Mouse (Mus musculus) erythroblast, embryonic 14.5 days (primary cell): Measurements from ENCODE around the gene Tlcd2. TPM values are rescaled to one million over a fixed set of nuclear protein-coding genes. Genes with fewer than 3 reads are reported as not detected.
A peak's percentile ranks its signal among the peaks of the same experiment; 100 is the strongest.
"Not testable (repeated sequence)": the region's sequence is repeated elsewhere in the genome, so short reads cannot be mapped to it uniquely, and the experiment has no call there.

Experiments
- H3K27me3 ChIP-seq: 2 replicates; pipeline ENCODE4 v1.6.1; 2012; ENCODE audit warnings: inconsistent platforms; ENCODE audit not compliant: control insufficient read depth
- H3K36me3 ChIP-seq: 2 replicates; pipeline ENCODE4 v1.6.1; 2012; ENCODE audit warnings: mild to moderate bottlenecking, inconsistent platforms; ENCODE audit not compliant: control insufficient read depth
- H3K4me1 ChIP-seq: 2 replicates; pipeline ENCODE4 v1.6.1; 2012; ENCODE audit warnings: inconsistent platforms; ENCODE audit not compliant: control insufficient read depth
- H3K4me3 ChIP-seq: replicated peaks from 2 replicates; pipeline ENCODE3; 2012; ENCODE audit warnings: moderate library complexity, mild to moderate bottlenecking, inconsistent platforms
- H3K9me3 ChIP-seq: 2 replicates; pipeline ENCODE4 v1.6.1; 2012; ENCODE audit warnings: low read length, inconsistent platforms, mixed read lengths; ENCODE audit not compliant: control insufficient read depth
- GATA1 ChIP-seq: IDR thresholded peaks from 2 replicates; pipeline ENCODE4 v1.6.1; 2012; ENCODE audit warnings: low read length, inconsistent platforms, mixed read lengths
- TAL1 ChIP-seq: IDR thresholded peaks from 3 replicates; pipeline ENCODE4 v1.6.1; 2012; ENCODE audit warnings: low read length, inconsistent platforms, mixed read lengths
- polyA plus RNA-seq: library from polyadenylated mRNA; stranded (reverse); fragments of >175 nt; gene quantifications from 2 replicates; pipeline ENCODE4 v1.2.3, GENCODE M21; 2012

The Tlcd2 gene
- polyA plus RNA-seq, 1 experiment, result 0.15 TPM

DNA sequence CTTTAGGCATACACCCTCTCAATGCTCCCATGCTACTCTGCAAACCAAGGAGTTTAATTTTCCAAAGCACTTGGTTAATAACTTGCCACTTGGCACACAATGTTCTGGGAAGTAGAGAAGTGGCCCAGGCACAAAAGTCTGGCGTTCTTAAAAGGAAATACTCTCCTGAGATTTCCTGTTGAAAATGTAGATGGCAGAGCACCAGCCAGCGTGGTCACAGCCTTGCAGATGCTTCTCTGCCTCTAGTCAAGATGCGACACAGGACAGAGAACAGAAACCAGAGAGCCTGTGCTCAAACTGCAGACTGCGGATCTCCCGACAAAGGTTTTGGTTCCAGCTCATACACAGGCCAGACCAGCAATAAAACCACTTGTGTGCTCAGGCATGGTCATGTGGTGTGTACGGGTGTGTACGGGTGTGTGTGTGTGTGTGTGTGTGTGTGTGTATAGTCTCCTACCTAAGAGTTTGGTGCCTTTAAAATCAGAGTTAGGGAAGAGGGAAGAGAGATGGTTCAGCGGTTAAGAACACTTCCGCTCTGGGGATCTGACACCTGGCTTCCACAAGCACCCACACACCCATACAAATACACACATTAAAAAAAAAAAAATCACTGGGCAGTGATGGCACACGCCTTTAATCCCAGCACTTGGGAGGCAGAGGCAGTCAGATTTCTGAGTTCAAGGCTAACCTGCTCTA lies 6.3 kb upstream of the Tlcd2 start:
- Histone ChIP-seq H3K4me3 (peak overlapping the region; percentile 70), H3K9me3 (peaks cover 32% of the 10 kb centered on the region), H3K36me3 (peaks cover 43% of the 10 kb centered on the region), H3K4me1 (peaks cover 93% of the 10 kb centered on the region), H3K27me3 (no peaks in the 10 kb centered on the region)
- no peak for TF ChIP-seq GATA1
- no peak for TF ChIP-seq TAL1

DNA sequence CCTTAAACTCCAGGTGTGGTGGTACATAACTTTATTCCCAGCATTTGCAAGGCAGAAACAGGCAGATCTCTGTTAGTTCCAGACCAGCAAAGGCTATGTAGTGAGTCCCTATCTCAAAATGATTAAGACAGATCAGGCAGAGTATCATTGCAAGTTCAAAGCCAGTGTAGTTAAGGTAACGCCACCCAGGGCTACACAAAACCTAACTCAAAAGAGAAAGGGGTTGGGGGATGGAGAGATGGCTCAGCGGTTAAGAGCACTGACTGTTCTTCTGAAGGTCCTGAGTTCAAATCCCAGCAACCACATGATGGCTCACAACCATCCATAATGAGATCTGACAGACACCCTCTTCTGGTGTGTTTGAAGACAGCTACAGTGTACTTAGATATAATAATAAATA lies 5.5 kb upstream of the Tlcd2 start:
- Histone ChIP-seq H3K9me3 (peaks cover 30% of the 10 kb centered on the region), H3K4me1 (peaks cover 93% of the 10 kb centered on the region), H3K36me3 (peaks cover 35% of the 10 kb centered on the region)
- not testable (repeated sequence) for H3K4me3 ChIP-seq, H3K27me3 ChIP-seq

DNA sequence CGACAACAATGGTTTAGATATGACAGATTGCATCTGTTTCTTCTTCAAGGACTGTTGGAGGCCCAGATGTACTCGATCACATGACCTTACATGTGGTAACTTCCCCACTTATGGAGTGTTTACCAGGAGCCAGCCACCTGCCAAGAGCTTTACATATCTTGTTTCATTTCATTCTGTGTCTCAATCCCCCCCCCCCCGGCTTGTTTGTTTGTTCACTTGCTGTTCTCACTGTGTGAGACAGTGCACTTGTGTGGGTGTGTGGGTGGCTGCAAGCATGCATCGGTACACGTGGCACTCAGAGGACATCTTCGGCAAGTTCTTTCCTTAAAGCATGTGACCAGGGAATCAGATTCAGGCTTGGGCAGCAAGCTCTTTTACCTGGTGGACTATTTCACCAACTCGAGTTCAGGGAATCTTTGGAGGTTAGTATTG lies 5.1 kb upstream of the Tlcd2 start:
- TF ChIP-seq GATA1 (no peak), TAL1 (no peak)
- peaks cover 90% of the 10 kb centered on the region for H3K4me1 ChIP-seq
- H3K9me3 ChIP-seq, result peaks cover 25% of the 10 kb centered on the region
- H3K36me3 ChIP-seq, result peaks cover 30% of the 10 kb centered on the region
- H3K27me3 ChIP-seq, result no peaks in the 10 kb centered on the region
- no peak overlapping the region for H3K4me3 ChIP-seq

DNA sequence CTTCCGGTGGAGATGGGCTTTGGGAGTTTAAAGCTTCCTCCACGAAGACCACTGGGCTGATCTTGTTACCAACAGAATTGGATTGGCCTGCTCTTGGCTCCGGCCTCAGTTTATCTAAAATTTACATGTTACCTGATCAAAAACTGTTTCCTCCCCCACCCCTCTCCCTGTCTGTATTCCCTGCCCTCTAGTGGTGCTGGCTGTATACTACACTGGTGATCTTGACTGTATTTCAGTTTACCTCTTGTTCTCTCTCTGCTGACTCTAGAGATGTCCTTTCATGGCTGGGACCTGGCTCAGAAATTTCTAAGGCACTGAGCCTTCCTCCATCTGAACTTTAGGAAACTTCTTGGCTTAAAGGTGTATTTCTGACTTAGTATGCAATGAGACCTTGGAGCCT lies 3.3 kb upstream of the Tlcd2 start:
- Histone ChIP-seq H3K4me1 (peaks cover 87% of the 10 kb centered on the region), H3K36me3 (peaks cover 20% of the 10 kb centered on the region), H3K27me3 (no peaks in the 10 kb centered on the region), H3K9me3 (peaks cover 8% of the 10 kb centered on the region), H3K4me3 (peak overlapping the region; percentile 10)
- TF ChIP-seq GATA1, result no peak
- no peak for TF ChIP-seq TAL1

DNA sequence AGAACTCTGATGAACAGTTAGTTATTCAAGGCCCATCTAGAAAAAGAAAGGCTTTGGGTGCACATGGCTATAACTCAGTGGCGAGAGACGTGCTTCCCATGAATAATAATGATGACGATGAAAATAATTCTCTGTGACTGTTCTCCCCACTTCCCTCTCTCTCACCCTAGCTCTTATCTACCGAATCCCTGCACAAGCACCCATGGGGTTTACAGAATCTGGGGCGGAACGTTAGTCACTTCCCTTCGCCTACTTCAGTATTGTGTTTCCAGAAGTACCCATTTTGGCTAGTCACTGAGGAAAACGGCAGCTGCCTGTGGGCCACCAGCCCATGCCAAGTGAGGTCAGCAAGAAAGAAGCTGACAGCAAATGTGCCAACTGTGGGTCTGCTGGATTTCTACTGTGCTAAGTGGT lies 2.9 kb upstream of the Tlcd2 start:
- Histone ChIP-seq H3K9me3 (peaks cover 3% of the 10 kb centered on the region), H3K4me1 (peaks cover 87% of the 10 kb centered on the region), H3K36me3 (peaks cover 20% of the 10 kb centered on the region), H3K4me3 (no peak overlapping the region), H3K27me3 (no peaks in the 10 kb centered on the region)
- TF ChIP-seq GATA1 (no peak), TAL1 (no peak)

DNA sequence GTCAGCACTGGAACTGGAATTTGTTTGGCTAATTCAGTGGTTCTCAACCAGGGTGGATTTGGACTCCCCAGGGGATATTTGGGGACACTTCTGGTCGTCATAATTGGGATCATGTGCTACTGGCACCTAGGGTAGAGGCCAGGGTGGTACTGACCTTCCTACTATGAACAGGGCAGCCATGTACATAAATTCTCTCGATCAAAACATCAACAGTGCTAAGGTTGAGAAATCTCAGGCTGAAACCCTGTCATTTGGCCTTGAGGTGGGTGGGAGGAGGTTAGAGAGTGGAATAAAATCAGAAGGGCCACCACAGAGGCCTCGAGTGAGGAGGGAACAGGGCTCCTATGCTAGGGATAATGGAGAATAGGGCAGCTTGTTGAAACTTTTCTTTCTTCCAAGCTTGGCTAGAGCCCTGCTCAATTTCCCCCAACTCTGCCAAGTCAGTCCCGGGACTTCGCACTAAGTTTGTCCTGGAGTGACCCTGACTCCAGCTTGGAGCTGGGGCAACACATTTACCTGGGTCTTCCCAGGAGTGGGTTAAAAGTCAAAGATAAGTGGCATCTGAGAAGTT lies 2.3 kb upstream of the Tlcd2 start:
- H3K4me1 ChIP-seq, result peaks cover 87% of the 10 kb centered on the region
- H3K9me3 ChIP-seq, result no peaks in the 10 kb centered on the region
- H3K36me3 ChIP-seq, result peaks cover 21% of the 10 kb centered on the region
- TF ChIP-seq GATA1 (no peak), TAL1 (no peak)
- no peaks in the 10 kb centered on the region for H3K27me3 ChIP-seq
- peak overlapping the region; percentile 74 for H3K4me3 ChIP-seq

DNA sequence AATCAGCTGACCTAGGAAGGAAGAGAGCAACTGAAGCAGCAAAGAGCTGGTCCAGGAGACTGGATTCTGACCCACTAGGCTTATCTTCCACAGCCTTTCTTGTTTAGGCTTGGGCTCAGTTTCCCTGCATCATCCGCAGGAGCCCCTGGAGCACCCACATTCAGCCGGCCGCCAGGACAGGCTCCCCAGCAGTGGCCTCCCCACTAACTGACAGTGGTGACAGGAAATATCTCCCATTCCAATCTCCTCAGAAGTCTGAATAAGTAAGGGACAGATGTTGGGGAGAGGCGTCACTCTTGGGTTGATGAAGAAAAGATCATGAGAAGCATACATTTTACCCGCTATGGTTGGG lies 1.8 kb upstream of the Tlcd2 start:
- no peak for TF ChIP-seq GATA1
- no peak for TF ChIP-seq TAL1
- Histone ChIP-seq H3K27me3 (no peaks in the 10 kb centered on the region), H3K4me3 (peak overlapping the region; percentile 74), H3K36me3 (peaks cover 26% of the 10 kb centered on the region), H3K4me1 (peaks cover 87% of the 10 kb centered on the region), H3K9me3 (no peaks in the 10 kb centered on the region)

DNA sequence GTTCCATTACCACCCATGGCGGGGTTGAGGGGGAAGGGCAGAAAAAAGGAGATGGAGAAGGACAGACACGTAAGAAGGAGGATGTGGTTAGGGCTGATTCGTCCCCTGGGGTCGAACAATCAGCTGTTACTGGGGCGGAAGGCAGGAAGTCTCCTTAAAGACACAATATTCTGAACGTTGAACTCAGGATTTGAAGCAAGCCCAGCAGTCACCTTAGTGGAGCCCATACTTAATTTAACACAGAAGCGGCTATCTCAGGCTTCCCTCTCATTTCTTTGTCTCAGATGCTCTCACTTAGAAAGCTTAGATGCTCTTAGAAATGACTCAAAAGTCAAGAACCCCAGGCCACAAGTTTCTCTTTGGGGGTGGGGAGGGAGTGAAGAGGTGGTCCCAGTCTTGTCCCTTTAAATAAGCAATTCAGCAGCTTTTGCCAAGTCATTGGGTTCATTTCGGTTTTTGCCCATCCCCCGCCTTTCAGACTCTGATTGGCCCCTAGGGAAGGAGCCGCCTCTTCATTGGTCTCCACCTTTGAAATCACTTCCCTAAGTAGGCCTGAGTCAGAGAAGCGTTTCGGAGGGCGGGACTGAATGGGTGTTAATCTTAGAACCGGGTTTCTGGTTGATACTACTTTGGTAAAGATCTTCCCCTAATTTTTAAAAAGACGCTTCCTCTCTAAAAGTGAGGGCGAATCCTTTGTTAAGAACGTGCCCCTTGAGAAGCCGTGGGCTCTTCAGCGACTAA lies 1.2 kb upstream of the Tlcd2 start:
- peaks cover 87% of the 10 kb centered on the region for H3K4me1 ChIP-seq
- H3K27me3 ChIP-seq, result no peaks in the 10 kb centered on the region
- H3K4me3 ChIP-seq, result peak overlapping the region; percentile 74
- peaks cover 29% of the 10 kb centered on the region for H3K36me3 ChIP-seq
- TF ChIP-seq GATA1 (no peak), TAL1 (no peak)
- H3K9me3 ChIP-seq, result no peaks in the 10 kb centered on the region; the same call in 1 of the 2 replicates

DNA sequence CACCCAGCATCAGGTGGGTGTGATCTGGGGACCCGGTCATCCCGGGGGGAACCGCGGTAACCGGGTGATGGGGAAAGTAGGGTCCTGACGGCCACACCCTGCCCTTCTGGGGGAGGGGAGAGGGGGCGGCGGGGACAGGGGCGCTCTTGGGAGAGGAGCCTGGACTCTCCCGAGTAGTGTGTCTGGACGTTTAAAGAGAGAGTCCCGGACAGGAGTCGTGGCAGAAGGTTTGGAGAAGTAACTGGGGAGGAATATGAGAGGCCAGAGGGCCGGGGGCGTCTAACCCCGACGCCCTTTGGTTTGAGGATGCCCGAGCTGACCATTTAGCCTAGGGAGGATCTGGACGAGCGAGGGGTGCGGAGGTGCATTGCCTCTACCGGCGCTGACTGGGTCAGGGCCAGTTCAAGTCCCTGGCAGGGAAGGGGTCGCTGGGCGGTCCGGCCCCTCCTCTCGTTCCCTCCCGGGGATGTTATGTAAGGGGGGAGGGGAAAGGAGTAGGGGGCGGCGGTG lies 283 bp downstream of the Tlcd2 start:
- Histone ChIP-seq H3K36me3 (peaks cover 43% of the 10 kb centered on the region), H3K4me1 (peaks cover 85% of the 10 kb centered on the region), H3K27me3 (no peaks in the 10 kb centered on the region), H3K9me3 (peaks cover 2% of the 10 kb centered on the region), H3K4me3 (peak overlapping the region; percentile 74)
- no peak for TF ChIP-seq GATA1
- TF ChIP-seq TAL1, result no peak
